Comparison of ENCODE assay signal across 19 mouse cellular contexts in genomic region chr6:126109184-126109583, GRCm38 (mm10). TPM values are rescaled to one million over a fixed set of nuclear protein-coding genes. Genes with fewer than 3 reads are reported as not detected.
DNase-seq lines count a peak whose midpoint lies in the region; ATAC-seq and TF ChIP-seq lines count a peak whose summit lies in the region.
"Had no signal": no experiment of that assay in that cellular context is flagged by ENCODE, and none has a peak within 500 bp of the region (broad histone marks: within the 10 kb centered on the region; RNA-seq: fewer than 3 reads in every experiment).

No protein-coding gene starts in this region.

- H3K9ac ChIP-seq in liver, adult 2 months (ENCODE audit: low read depth, low read length) = no peak overlapping the region
- H3K9ac ChIP-seq in liver, embryonic 12.5 days = no peak overlapping the region
- H3K9ac ChIP-seq: hindbrain, embryonic 15.5 days; liver, postnatal 0 days; neural tube, embryonic 15.5 days had no signal

- ATAC-seq in cerebellum, adult (ENCODE audit: insufficient number of reproducible peaks, low FRiP score, low TSS enrichment) = peak; percentile 28; the same call in 1 of the 2 replicates
- ATAC-seq in liver, embryonic 12.5 days = no peak
- ATAC-seq: lung, postnatal 0 days had no signal

- no peak for DNase-seq in cerebellum, adult 8-10 months
- peak; percentile 85 for DNase-seq in liver, adult 2 months (ENCODE audit: extremely low read depth, low read depth, low spot score)
- peak; percentile 49 to 50 for DNase-seq in cerebellum, postnatal 25 days
- no peak for DNase-seq in left cerebral cortex, postnatal 36 days (ENCODE audit: low spot score in 2 of 2)
- DNase-seq in heart, adult 11 months = no peak
- no peak for DNase-seq in embryo, embryonic 11 days
- DNase-seq: adrenal gland, postnatal 14 days; kidney, adult 11 months; liver; liver, postnatal 0 days had no signal

- H3K36me3 ChIP-seq in liver, adult 2 months (ENCODE audit: control insufficient read depth, insufficient read depth, low read length) = no peaks in the 10 kb centered on the region
- no peaks in the 10 kb centered on the region for H3K36me3 ChIP-seq in liver, embryonic 12.5 days
- H3K36me3 ChIP-seq: heart, embryonic 10.5 days; hindbrain, embryonic 15.5 days; neural tube, embryonic 15.5 days had no signal

- H3K27ac ChIP-seq in liver, adult 2 months (replicated peaks; ENCODE audit: insufficient read depth, low read depth, low read length) = peak overlapping the region; percentile 68
- H3K27ac ChIP-seq in liver, embryonic 12.5 days = no peak overlapping the region
- H3K27ac ChIP-seq: heart, embryonic 10.5 days; hindbrain, embryonic 15.5 days; limb, embryonic 10.5 days; macrophage; neural tube, embryonic 15.5 days had no signal

- H3K4me3 ChIP-seq in liver, adult 2 months (ENCODE audit: insufficient read depth, low read depth, low read length) = no peak overlapping the region
- no peak overlapping the region for H3K4me3 ChIP-seq in liver, embryonic 12.5 days
- H3K4me3 ChIP-seq: heart, embryonic 10.5 days; hindbrain, embryonic 15.5 days; limb, embryonic 10.5 days; neural tube, embryonic 15.5 days had no signal

- no peak overlapping the region for H3K4me2 ChIP-seq in liver, embryonic 12.5 days
- H3K4me2 ChIP-seq: hindbrain, embryonic 15.5 days; neural tube, embryonic 15.5 days had no signal

- TF ChIP-seq POLR2A in liver, adult 2 months (IDR thresholded peaks at IDR 0.05; ENCODE audit: extremely low read depth, insufficient read depth, low read length) = no peak

- intact Hi-C loops in left cerebral cortex, postnatal 36 days (cut with DNase I) = no loop called here

- H3K4me1 ChIP-seq in liver, adult 2 months (ENCODE audit: control insufficient read depth, insufficient read depth, low read length) = peaks cover 33% of the 10 kb centered on the region
- H3K4me1 ChIP-seq in liver, embryonic 12.5 days = no peaks in the 10 kb centered on the region
- H3K4me1 ChIP-seq: hindbrain, embryonic 15.5 days; neural tube, embryonic 15.5 days had no signal

- no peak for TF ChIP-seq CTCF in liver, adult 2 months (IDR thresholded peaks at IDR 0.05; ENCODE audit: low read depth, low read length)

- no peaks in the 10 kb centered on the region for H3K9me3 ChIP-seq in liver, embryonic 12.5 days (replicated peaks)
- H3K9me3 ChIP-seq: heart, embryonic 10.5 days; hindbrain, embryonic 15.5 days; limb, embryonic 10.5 days; neural tube, embryonic 15.5 days had no signal

- 23% methylated on average over 5 of the region's 5 CpGs for WGBS in liver, adult 2 months
- 56% methylated on average over 5 of the region's 5 CpGs for WGBS in liver, embryonic 12.5 days (ENCODE audit: insufficient replicate concordance)

- H3K27me3 ChIP-seq in liver, adult 2 months (ENCODE audit: control insufficient read depth, insufficient read depth, low read length) = no peaks in the 10 kb centered on the region
- no peaks in the 10 kb centered on the region for H3K27me3 ChIP-seq in liver, embryonic 12.5 days (replicated peaks)
- H3K27me3 ChIP-seq: hindbrain, embryonic 15.5 days; neural tube, embryonic 15.5 days had no signal

- H3K79me2 ChIP-seq in liver, adult 2 months (ENCODE audit: control insufficient read depth, insufficient read depth, low read length) = no peaks in the 10 kb centered on the region

RNA-seq across cellular contexts. Expression of gene Ntf3, which starts 57.5 kb away (rescaled TPM):
- 1.1 and 1.3 TPM in 2 replicates for total RNA-seq in liver, adult 2 months (2014; rRNA removed)
- polyA plus RNA-seq in liver, adult 2 months (2012; rRNA removed) = 0.33 and 0.57 TPM in 2 replicates
- polyA plus RNA-seq in liver, embryonic 12.5 days (2016; fragmentation: Nextera tagmentation; extraction: Ambion mirVana) = 2.2 and 2.4 TPM in 2 replicates
- 1 to 10 TPM; 2.0 to 2.2 TPM for total RNA-seq in left cerebral cortex, postnatal 36 days (2021)
- total RNA-seq: hematopoietic stem cell, adult 5-6 weeks had no signal
- polyA plus RNA-seq: macrophage had no signal

Comparison
In these comparisons a context has a peak if more than half of its experiments do, and no peak if none do; other contexts are left out.
1. DNase-seq: peak in liver, adult 2 months (single experiment) and cerebellum, postnatal 25 days (2 of 2); none in cerebellum, adult 8-10 months (single experiment), left cerebral cortex, postnatal 36 days (0 of 2), heart, adult 11 months (single experiment) and embryo, embryonic 11 days (single experiment).